Mouse (Mus musculus): ENCODE data around the gene Fhad1. TPM values are rescaled to one million over a fixed set of nuclear protein-coding genes. Genes with fewer than 3 reads are reported as not detected.

The Fhad1 gene
- polyA plus RNA-seq, 1 experiment: 1.3 TPM

DNA sequence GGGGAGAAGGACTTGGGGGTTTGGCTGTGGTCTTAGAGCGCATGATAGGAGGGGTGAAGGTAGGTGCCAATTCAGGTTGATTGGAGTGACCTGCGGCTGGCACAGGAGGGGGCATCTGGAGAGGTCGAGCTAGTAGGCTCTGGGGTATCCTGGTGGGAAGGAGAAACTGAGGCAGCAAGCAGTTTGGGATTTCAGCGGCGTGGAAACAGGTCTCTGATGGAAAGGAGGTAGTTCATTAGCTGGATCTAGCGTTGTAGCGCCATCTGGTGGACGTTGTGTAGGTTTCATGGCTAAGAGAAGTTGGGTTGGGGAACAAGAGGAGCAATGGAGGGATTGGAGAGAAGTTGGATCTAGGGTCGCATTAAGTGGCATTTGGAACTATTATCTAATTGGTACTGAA lies 161.4 kb downstream of the Fhad1 start:
- Histone ChIP-seq H3K4me1 (ENCODE audit: control insufficient read depth, insufficient read depth, low read length) (no peaks in the 10 kb centered on the region; the same call in 1 of the 2 replicates), H3K4me3 (replicated peaks; ENCODE audit: control insufficient read depth, low read depth, low read length) (no peak overlapping the region), H3K27ac (ENCODE audit: control insufficient read depth, insufficient read depth, low read depth, low read length, poor library complexity) (no peak overlapping the region)
- 45% methylated on average over 9 of the region's 9 CpGs for WGBS
- TF ChIP-seq POLR2A (IDR thresholded peaks at IDR 0.05; ENCODE audit: borderline replicate concordance, control insufficient read depth, low read depth, low read length): no peak
- peak; percentile 73 for TF ChIP-seq CTCF (IDR thresholded peaks at IDR 0.05; ENCODE audit: control insufficient read depth, insufficient read depth, low read length)

DNA sequence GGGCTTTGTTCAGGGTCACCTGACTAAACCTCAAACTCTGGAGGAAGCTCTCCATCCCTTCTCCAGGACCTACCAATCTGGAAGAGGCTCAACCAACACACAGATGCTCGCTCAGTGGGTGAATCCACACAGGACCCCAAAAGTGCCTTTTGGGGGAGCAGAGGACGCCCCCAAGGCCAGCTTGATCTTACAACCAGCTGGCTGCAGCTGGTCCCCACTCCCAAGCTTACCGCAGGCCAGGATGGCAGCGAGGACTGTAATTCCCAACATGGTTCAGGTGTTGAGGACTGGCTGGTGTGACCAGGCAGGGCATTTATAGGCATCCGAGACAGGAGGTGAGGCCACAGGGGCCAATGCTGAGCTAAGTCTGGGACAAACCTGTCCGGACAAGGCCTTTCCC lies 168.9 kb downstream of the Fhad1 start, which contains the start of gene Ctrc:
Gene Ctrc, minus strand, starts transcription at position 361 of the 400 bp plus-strand sequence.
- Histone ChIP-seq H3K4me1 (ENCODE audit: control insufficient read depth, insufficient read depth, low read length) (no peaks in the 10 kb centered on the region), H3K27ac (ENCODE audit: control insufficient read depth, insufficient read depth, low read depth, low read length, poor library complexity) (no peak within 1 kb of the TSS; the same call in 1 of the 2 replicates), H3K4me3 (replicated peaks; ENCODE audit: control insufficient read depth, low read depth, low read length) (no peak within 1 kb of the TSS)
- 80% methylated on average over 6 of the region's 6 CpGs for WGBS
- no peak for TF ChIP-seq POLR2A (IDR thresholded peaks at IDR 0.05; ENCODE audit: borderline replicate concordance, control insufficient read depth, low read depth, low read length)
- no peak for TF ChIP-seq CTCF (IDR thresholded peaks at IDR 0.05; ENCODE audit: control insufficient read depth, insufficient read depth, low read length)

Other genes with a start within 250 kb of the Fhad1 start
- gene Dnajc16, start 224.2 kb downstream of the Fhad1 start, polyA plus RNA-seq (2011; ENCODE audit: insufficient read depth, insufficient read length, low replicate concordance, missing spikeins): 4.9 and 9.0 TPM in 2 replicates
- 9.2 and 20.7 TPM in 2 replicates for gene Casp9, start 221.5 kb downstream of the Fhad1 start, polyA plus RNA-seq (2011; ENCODE audit: insufficient read depth, insufficient read length, low replicate concordance, missing spikeins)
- gene Cela2a, start 188.9 kb downstream of the Fhad1 start, polyA plus RNA-seq (2011; ENCODE audit: insufficient read depth, insufficient read length, low replicate concordance, missing spikeins): not detected in 2 replicates
- not detected in 2 replicates for gene Ctrc, start 168.7 kb downstream of the Fhad1 start, polyA plus RNA-seq (2011; ENCODE audit: insufficient read depth, insufficient read length, low replicate concordance, missing spikeins)
- 15.9 and 23.8 TPM in 2 replicates for gene Efhd2, start 140.2 kb downstream of the Fhad1 start, polyA plus RNA-seq (2011; ENCODE audit: insufficient read depth, insufficient read length, low replicate concordance, missing spikeins)
- 2.1 and 5.9 TPM in 2 replicates for gene Tmem51, start 69.2 kb upstream of the Fhad1 start, polyA plus RNA-seq (2011; ENCODE audit: insufficient read depth, insufficient read length, low replicate concordance, missing spikeins)
- gene Kazn, start 224.3 kb upstream of the Fhad1 start, polyA plus RNA-seq (2011; ENCODE audit: insufficient read depth, insufficient read length, low replicate concordance, missing spikeins): 1.7 and 3.7 TPM in 2 replicates

Measured in bone marrow, adult 2 months (tissue).